ENCODE assay signal across 8 mouse cellular contexts in genomic region chr19:40872955-40873665, GRCm38 (mm10). TPM values are rescaled to one million over a fixed set of nuclear protein-coding genes. Genes with fewer than 3 reads are reported as not detected.
DNase-seq lines count a peak whose midpoint lies in the region.

No protein-coding gene starts in this region.

- peak; percentile 70 to 77 for DNase-seq in adrenal gland, adult 18-20 months (ENCODE audit: low spot score in 2 of 2)
- peak; percentile 97 for DNase-seq in embryo, embryonic 10.5 days (ENCODE audit: low spot score)
- peak; percentile 89 for DNase-seq in gastrocnemius, postnatal 10 days
- peak; percentile 84 for DNase-seq in hindlimb bud, embryonic 11.5 days (ENCODE audit: extremely low spot score, low read depth, low spot score)
- peak; percentile 83 to 86 for DNase-seq in left cerebral cortex, adult 18-20 months (ENCODE audit: low spot score in 2 of 2)
- peak; percentile 93 for DNase-seq in lung, postnatal 36 days
- DNase-seq in retina, postnatal 1 day = peak; percentile 99
- DNase-seq in thymus, postnatal 36 days = peak; percentile 77 to 83

RNA-seq across cellular contexts. Expression of gene Zfp518a, which starts 21.4 kb away (rescaled TPM):
- total RNA-seq in adrenal gland, adult 18-20 months (2021) = 10 to 100 TPM in 1 of 2 experiments, 1 to 10 TPM in 1; 8.2 to 10.9 TPM
- total RNA-seq in gastrocnemius, postnatal 10 days (2021) = 1 to 10 TPM; 7.4 to 7.9 TPM
- 1 to 10 TPM; 6.7 to 7.2 TPM for total RNA-seq in left cerebral cortex, adult 18-20 months (2021)

RNA-seq across cellular contexts. Expression of gene Ccnj, which starts 42.0 kb away (rescaled TPM):
- total RNA-seq in adrenal gland, adult 18-20 months (2021) = 1 to 10 TPM; 4.6 to 5.8 TPM
- 1 to 10 TPM; 4.4 to 5.2 TPM for total RNA-seq in gastrocnemius, postnatal 10 days (2021)
- total RNA-seq in left cerebral cortex, adult 18-20 months (2021) = 1 to 10 TPM; 7.0 to 8.1 TPM

Comparison
In these comparisons a context has a peak if more than half of its experiments do, and no peak if none do; other contexts are left out.
1. Peak in every context shown above with its lines: DNase-seq.